Mouse (Mus musculus): ENCODE results near the gene Zfp787.
"Not testable (repeated sequence)": the region's sequence is repeated elsewhere in the genome, so short reads cannot be mapped to it uniquely, and the experiment has no call there.

Zfp787 gene

GRCm38 (mm10) chr7:6121128-6121527 lies 34.7 kb downstream of the Zfp787 start:
- DNase-seq (ENCODE audit: low read depth, low spot score), result not testable (repeated sequence)

GRCm38 (mm10) chr7:6120104-6120503 lies 35.7 kb downstream of the Zfp787 start:
- not testable (repeated sequence) for DNase-seq (ENCODE audit: low read depth, low spot score)

GRCm38 (mm10) chr7:6119501-6119900 lies 36.3 kb downstream of the Zfp787 start:
- DNase-seq (ENCODE audit: low read depth, low spot score), result no peak
